Mouse (Mus musculus) Muller cell, postnatal 12 days (primary cell): ENCODE data around the gene Tdrkh.

Experiments used
- DNase-seq: peaks from one replicate; pipeline ENCODE4 v3.0.0-alpha.2; 2015; ENCODE audit errors: inconsistent ontology term

The Tdrkh gene

DNA sequence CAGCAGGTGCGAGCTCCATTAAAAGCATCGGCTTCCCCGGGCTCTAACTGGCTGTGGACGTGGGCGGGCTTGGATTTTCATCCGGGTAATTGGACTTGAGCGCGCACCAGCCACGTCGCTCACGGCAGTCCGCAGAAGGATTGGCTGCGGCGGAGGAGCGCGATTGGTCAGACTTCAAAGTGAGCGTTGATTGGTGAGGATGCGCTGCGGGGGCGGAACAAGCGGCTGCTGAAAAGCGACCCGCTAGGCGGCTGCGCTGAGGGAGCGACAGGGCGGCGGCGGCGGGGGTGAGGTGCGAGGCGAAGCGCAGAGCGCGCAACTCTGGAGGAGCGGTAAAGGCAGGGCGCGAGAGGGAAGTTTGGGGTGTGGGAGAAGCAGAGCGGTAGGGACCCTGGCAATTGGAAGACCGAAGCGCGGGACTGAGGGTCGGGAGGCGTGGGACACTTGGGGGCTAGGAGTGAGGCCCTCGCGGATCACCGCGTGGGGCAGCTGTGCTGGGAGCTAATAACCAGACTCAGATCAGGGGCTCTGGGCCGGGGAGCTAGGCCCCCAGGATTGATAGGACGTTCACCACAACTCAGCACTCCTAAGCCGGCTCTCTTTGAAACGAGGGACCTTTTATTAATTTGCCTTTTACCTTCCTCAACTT lies at the start of gene Tdrkh:
Gene Tdrkh, plus strand, starts transcription at position 243 of the 649 bp plus-strand sequence.
- peak; percentile 97 for DNase-seq

DNA sequence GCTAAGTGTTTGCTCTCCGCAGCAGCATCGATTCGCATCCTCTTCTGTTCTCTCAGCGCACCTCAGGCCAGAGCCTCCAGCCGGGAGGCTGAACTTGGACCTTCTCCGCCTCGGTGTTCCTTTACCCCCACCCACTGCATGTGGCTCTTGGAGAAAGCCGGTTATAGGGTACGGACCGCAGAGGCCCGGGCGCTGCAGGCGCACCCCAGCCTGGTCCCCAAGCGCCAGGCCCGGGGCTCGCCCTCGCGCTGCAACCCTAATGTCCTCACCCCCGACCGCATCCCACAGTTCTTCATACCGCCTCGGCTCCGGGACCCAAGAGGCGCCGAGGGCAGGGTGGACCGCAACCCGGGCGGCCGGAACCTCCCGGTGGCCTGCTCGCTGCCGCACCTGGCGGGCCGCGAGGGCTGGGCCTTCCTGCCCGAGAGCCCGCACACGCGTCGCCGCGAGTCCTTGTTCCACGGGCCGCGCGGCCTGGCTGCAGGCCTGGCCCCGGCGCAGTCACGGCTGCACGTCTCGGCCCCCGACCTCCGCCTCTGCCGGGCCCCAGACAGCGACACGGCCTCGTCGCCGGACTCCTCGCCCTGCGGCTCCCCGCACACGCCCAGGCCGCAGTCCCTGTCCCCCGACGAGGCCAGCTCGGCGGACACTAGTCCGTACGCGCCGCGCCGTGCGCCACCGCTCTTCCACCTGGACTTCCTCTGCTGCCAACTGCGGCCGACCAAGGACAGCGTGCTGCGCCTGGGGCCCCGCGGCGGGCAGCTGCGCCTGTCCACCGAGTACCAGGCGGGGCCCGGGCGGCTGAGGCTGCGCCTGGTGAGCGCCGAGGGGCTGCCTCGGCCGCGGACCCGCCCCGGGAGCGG lies 49.6 kb upstream of the Tdrkh start:
- DNase-seq: peak; percentile 62

DNA sequence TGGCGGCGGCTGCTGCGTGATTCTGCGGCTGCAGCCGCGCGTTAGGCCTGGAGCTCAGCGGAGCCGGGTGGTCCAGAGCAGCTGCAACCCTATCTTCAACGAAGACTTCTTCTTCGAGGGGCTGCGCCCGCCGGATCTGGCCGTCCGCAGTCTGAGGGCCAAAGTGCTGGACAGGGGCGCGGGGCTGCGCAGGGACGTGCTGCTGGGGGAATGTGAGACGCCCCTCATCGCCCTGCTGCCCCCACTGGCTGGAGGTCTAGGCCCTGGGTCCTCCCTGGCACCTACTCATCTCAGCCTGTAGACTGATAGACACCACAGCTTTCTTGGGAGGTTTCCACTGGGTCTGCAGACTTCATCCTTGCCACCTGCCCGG lies 48.9 kb upstream of the Tdrkh start:
- no peak for DNase-seq

DNA sequence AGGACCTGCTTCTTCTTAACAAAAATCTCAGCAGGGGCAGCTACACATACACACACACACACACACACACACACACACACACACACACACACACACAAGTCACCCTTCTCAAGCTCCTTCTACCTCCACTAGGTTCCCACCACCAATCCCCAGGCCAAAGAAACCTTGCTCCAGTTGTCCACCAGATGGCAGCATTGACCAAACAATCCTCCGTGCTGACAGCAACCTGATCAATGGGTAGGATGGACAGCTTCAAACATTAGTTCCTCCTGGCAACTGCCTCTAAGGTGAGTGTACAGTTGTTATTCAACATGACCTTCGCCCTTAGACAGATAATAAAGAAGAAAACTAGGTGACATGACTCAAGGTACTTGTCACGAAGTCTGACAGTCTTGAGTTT lies 46.3 kb upstream of the Tdrkh start:
- peak; percentile 73 for DNase-seq

DNA sequence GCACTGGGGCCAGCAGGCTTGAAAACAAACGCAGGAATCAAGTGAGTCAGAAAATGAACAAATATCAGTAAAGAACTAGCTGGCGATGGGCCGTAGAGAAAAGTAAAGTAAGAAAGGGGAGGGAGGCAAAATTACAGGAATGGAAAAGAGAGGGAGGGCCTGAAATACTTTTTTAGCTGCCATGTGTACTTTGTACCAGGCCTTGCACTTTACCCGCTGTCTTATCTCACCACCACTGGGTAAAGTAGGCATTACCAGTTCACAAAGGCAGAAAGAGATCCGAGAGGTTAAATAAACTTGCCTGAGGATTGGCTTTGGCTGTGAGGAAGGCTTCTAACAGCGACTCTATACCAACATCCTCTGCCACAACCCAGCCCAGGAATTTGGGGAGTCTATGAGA lies 45.6 kb upstream of the Tdrkh start:
- no peak for DNase-seq

DNA sequence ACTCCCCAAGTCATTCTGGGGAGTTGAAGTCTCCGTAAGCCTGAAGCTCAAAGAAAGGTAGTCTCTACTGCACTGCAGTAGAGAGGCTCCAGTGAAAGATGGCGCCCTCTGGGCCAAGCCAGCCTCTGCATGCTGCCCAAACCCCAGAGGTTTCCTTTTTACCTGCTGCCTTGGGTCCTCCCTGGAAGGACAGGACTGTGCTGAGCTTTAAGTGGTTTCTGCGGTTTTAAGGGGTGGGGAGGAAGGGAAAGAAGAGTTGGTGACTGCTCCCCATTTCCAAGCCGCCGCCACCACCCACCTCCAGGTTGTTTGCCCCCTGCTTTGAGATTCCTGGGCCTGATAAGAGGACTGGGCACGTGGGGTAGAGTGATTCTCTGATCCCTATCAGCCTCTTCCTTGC lies 44.4 kb upstream of the Tdrkh start:
- no peak for DNase-seq

DNA sequence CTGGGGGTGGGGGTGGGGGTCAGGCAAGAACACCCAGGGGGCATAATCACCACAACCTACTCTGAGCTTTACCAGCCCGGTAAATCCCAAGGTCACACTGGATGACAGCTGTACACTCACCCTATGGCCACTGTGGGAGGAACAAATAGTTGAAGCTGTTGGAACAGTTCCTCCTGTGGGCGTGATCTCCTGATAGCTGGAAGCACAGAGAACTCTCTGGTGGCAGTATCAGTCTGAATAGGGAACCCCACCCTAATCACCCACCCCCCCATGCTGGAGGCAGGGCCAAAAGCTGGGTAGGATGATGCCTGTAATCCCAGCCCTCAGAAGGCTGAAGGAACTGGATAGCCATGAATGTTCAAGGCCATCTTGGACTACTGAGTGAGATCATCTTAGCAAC lies 43.4 kb upstream of the Tdrkh start:
- DNase-seq: no peak

DNA sequence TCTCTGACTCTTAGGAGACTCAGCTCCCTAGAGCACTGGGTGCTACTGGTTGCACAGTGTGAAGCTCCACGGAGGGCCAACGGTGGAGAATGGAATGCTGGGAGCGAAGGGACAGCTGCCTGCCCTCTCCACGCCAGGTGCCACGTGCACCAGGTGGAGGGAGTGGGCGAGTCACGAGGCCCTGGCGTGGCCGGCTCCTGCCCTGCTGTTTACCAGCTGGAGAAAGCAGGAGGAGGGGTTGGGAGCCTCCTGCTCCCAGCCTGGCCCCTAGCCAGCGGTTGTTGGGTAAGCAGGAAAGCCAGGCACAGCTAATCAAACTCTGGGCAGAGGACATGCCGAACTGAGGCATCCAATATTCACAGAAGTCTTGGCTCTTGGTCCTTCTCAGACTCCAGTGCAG lies 41.4 kb upstream of the Tdrkh start:
- peak; percentile 83 for DNase-seq

DNA sequence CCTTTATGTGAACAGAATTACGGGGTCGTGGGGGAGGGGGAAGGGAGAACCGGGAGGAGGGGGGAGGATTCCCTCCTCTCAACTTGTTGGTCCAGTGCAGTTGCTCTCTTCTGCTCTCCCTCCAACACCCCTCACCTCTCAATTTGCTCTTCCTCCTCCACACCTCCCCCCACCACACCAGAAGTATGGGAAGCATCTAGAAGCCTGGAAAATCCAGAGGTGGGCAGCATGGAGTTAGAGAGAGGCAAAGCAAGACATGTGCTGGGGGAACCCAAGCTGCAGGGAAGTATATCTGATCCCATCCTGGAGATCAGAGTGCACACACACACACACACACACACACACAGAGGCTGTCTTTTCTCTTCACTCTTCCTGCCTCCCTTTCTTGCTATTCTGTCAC lies 41.0 kb upstream of the Tdrkh start:
- no peak for DNase-seq

DNA sequence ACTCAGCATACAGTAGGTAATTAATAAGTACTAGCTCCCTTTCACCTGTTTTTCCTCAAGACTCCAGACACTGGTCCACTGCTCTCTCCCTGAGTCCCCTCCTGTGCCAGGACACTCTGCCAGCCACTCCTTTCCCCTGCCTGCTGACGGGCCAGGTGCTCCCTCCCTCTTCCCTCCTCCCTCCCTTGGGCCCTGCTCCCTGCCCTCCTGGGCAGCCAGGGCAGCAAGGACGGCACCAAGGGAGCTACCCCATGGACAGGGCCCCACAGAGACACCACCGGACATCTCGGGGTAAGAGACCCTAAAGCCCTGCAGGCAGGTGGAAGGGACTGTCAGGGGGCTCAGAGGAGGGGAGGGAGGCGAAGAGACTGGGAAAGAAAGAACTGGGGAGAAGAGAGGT lies 40.4 kb upstream of the Tdrkh start, which contains the start of gene Rorc:
Gene Rorc, plus strand, starts transcription at position 154 of the 400 bp plus-strand sequence.
- peak; percentile 34 for DNase-seq

DNA sequence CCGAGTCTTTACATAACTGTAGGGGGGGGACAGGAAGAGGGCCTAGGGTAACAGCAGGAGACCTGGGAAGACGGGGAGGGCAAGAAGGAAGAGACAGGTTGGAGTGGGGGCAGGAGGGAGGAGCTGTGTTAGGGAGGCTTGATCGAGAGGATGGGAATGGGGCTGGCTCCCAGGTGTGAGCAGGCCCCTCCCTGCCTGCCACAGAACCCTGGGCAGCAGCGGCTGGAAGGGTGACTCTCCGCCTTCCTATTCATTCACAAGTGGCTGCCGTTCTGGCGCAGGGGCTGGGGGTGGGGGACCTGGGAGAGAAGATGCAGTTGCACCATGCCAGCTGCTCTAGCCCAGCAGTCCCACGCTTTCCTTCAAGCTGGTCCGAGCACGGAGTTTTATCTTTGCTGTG lies 40.0 kb upstream of the Tdrkh start:
- DNase-seq: peak; percentile 36

DNA sequence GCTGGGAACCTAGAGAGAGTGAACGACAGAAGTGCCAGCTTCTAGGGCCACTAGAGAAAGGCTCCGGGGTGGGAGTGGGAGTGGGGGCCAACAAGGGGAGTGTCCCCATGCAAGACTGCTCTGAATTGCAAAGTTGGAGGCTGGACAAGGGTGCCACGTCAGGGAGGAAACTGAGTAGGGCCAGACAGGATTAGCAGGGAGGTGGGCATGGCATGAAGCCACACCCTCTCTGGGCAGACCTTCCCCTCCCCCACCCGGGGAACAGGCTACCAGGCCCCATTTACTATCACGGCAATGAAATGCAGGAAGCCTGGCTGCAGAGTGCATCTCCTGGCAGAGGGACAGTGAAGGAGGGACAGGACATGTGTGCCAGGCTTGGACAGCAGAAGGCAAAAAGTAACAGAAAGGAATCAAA lies 39.5 kb upstream of the Tdrkh start:
- DNase-seq: peak; percentile 44

DNA sequence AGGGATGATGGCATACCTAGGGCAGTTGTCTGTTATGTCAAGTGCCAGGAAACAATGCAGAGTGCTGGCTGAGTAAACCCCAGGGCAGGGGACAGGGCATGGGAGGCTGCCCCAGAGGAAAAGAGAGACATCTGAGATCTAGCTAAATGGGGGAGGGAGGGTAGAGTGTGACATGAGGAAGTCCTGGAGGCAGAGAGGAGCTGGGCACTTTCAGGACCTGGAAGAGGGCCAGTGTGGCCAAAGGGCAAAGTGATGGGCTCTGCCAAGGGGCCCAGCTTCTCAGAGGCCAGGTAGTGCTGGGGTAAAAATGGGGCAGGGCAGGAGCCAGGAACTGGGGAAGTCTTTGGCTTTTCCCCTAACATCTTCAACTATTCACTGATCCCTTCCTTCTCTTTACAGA lies 38.4 kb upstream of the Tdrkh start:
- DNase-seq: no peak

DNA sequence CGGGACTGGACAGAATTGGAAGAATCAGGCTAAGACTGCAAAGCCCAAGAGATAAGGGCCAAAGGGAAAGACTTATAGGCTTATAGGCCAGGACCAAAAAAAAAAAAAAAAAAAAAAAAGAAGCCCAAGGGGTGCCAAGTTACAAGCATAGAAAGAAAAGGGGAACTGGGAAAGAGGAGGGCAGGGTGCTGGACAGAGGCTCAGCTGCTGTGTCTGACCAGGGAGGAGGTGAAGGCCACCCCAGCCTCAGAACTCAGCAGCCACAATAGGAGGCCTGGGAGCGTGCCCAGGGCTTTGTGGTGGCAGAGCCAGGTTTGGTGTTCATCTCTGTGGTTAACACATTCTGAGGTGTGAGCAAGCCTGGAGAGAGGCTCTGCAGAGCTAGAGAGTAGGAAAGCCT lies 37.9 kb upstream of the Tdrkh start:
- DNase-seq: peak; percentile 55

DNA sequence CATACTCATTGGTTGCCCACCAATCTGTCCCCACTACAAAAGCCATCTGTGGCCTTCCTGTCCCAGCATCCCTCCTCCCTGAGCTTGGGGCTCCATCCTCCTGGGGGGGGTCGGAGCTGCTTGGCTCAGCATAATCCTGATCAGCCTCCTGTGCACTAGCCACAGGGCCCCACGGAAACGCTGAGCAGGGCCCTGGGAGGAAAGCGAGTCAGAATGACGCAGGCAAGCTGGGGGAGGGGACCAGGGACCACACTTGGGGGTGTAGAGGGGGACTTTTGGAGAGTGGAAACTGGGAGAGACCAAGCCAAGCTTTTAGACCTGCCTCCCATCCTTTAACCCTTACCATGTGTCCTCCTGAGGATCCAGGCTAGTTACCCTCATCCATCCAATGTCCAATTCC lies 37.2 kb upstream of the Tdrkh start:
- DNase-seq: no peak

DNA sequence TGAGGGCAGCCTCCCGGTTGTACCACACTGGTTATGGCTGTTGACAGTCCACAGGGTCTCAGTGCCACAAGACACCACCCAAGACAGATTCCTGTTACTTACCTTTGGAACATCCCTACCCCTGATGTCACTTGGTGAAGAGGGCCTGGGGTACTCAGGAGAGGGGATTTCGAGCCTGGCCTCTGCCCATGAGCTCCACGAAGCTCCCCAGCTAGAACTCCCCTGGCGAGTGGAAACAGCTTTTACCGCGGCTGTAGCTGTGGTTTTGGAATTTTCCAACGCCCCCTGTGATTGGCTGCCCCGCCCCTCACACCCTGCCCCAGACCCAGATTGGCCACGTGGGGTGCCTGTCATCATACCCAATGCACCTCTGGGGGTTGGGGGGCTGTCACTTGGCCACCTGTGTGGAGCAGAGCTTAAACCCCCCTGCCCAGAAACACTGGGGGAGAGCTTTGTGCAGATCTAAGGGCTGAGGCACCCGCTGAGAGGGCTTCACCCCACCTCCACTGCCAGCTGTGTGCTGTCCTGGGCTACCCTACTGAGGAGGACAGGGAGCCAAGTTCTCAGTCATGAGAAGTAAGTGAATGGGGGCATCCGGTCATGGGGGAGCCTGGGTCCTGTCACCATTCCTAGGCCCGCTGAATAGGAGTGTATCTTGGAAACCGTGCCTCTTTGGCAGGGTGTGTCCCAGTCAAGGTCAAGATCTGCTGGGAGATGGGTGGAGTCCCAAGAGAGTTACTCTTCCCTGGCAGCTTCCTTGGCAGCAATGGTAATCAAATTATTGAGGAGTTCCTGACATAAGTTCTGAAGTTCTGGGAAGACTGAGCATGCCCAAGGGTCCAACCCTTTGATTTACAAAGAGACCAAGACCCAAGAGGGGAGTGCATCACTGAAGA lies 35.8 kb upstream of the Tdrkh start:
- no peak for DNase-seq

DNA sequence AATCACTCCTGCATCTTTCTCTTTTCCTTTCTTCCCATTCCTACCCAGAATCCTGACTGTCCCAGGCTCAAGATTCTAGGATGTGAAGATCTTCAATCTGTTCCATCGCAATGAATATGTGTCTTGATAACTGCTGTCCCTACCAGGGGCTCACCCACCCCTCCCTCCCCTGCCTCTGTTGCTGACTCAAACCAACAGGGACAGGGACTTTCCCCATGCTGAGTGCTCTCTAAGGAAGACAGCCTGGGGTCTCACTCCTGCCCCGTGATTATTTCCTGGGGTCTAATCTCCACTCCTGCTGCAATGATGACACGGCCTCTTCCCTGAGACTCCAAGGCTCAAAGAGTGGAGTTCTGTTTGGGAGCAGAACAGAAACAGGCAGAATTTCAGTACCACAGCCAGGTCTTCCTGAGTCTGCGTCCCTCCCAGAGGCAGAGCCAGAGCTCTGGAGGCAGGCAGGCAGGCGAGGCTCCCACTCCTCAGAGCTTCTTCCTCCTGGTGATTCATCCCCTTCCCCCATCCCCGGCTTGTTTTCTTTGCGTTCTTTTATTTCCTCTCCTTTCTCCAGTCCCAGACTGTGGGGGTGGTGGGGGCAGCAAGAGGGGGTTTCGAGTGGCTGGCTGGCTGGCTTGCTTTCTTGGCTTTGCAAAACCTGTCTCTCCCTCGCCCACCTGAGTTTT lies 33.1 kb upstream of the Tdrkh start:
- DNase-seq: no peak

DNA sequence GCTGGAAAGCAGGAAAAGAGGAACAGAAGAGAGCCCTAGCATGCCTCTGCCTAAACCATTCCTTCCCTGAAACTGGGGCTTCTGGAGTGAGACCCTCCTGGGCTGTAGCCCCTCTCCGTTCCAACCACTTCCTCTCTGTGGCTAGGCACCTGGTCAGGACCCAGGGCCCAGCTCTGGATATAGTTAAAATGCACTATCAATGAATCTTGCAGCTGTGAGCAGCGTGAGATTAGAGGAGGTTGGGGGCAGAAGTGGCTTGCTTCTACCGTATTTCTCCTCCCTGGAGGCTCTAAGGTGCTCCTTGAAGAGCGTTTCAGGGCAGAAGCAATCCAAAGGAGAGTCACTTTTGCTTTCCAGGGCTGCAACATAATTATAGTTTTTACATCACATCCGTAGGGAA lies 30.8 kb upstream of the Tdrkh start:
- DNase-seq: no peak

DNA sequence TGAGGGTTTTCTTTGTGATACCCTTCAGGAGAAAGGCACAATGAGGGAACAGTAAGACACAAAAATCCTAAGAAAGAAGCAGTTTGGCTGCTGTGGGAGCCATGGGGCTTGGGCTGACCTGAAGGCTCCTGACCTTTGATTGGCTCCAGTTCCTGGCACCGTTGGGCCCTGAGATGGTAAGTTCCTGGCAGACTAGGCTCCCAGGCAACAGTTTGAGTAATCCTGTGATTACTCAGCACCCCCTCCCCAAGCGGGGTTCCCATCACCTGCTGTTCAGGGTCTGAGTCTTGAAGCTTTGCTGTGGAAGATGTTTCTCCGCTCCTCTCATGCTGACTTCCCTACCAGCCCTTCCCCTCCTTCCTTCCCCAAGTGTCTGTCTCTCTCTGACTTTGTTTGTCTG lies 29.6 kb upstream of the Tdrkh start:
- DNase-seq: no peak

DNA sequence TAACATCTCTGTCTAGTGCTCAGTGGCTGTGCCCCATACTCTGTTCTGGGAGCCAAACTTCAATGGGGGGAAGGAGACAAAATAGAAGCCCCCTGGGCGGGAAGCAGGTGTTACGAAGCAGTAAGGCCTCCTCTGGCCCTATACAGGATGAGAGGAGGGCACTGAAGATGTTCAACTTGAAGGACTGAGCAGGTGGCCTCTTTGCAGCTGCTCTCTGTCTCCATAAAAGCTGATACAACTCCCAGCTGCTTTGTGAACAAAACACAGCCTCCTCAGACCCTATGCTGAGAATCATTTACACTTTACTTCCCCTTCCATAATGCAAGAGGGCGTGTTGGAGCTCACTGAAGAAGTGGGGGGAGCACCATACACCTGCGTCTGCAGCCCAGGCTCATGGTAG lies 26.4 kb upstream of the Tdrkh start:
- DNase-seq: no peak

DNA sequence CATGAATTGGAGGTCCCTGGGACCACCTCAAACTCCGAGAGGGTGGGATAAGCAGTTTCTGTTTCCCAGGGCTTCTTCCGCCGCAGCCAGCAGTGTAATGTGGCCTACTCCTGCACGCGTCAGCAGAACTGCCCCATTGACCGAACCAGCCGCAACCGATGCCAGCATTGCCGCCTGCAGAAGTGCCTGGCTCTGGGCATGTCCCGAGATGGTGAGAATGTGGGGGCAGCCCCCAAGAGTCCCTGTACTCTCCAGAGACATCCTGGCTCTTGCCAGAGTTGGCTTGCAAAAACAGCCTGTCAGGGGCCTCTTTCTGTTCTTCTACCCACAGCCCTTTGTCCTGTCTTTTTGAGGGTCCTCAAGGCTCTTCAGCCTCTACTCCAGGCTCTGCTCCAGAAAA lies 25.7 kb upstream of the Tdrkh start:
- no peak for DNase-seq

DNA sequence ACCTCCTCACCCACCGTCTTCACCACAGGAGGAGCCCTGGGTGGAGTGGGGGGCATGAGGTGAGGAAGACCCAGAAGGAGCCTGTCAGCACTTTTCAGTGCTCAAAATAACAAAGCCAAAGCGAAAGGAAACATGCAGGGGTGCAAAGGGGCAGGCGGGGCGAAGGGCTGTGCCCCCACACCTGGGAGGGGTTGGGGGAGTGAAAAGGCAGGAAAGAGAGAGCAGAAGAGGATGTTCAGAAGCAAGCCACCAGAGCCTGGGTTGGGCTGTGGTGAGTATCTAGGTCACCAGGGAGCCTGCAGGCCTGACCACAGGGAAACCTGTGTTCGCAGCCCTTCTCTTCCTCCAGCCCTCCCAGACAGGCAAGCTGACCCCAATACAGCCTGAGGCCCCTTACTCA lies 25.0 kb upstream of the Tdrkh start:
- DNase-seq: no peak
